Mouse (Mus musculus) embryonic fibroblast, embryonic 13.5 days (primary cell): ENCODE data around the gene H2-M10.3.

Experiments
- CTCF ChIP-seq: IDR thresholded peaks from 2 replicates; pipeline ENCODE4 v1.5.1; 2011; ENCODE audit warnings: mild to moderate bottlenecking, control low read depth, low read length, moderate library complexity, borderline replicate concordance; ENCODE audit not compliant: insufficient read depth
- POLR2A ChIP-seq: IDR thresholded peaks from 2 replicates; pipeline ENCODE4 v1.6.1; 2011; ENCODE audit warnings: low read depth, mild to moderate bottlenecking, control low read depth, low read length, moderate library complexity

GRCm38 (mm10) chr17:36417416-36417815, 49.2 kb upstream of the H2-M10.3 start:
- TF ChIP-seq POLR2A (no peak), CTCF (no peak)
